In genomic region chr4:130914011-130914410, GRCm38 (mm10) we compare ENCODE assay signal across 10 mouse cellular contexts. TPM values are rescaled to one million over a fixed set of nuclear protein-coding genes. Genes with fewer than 3 reads are reported as not detected.
DNase-seq lines count a peak whose midpoint lies in the region; ATAC-seq lines count a peak whose summit lies in the region.
"Had no signal": no experiment of that assay in that cellular context is flagged by ENCODE, and none has a peak within 500 bp of the region (broad histone marks: within the 10 kb centered on the region; RNA-seq: fewer than 3 reads in every experiment).

No protein-coding gene starts in this region.

- H3K4me3 ChIP-seq in brown adipose tissue, adult 24 weeks (ENCODE audit: insufficient read depth, low read depth, low read length): peak overlapping the region; percentile 53
- H3K4me3 ChIP-seq in megakaryocyte, embryonic 14.5 days (replicated peaks): peak overlapping the region; percentile 97

- no peak for ATAC-seq in frontal cortex, adult (ENCODE audit: low TSS enrichment)

- H3K27ac ChIP-seq in brown adipose tissue, adult 24 weeks (replicated peaks; ENCODE audit: low read depth, low read length): peak overlapping the region; percentile 71
- H3K27ac ChIP-seq: heart, embryonic 13.5 days had no signal

- no peaks in the 10 kb centered on the region for H3K9me3 ChIP-seq in megakaryocyte, embryonic 14.5 days
- H3K9me3 ChIP-seq: heart, embryonic 13.5 days had no signal

- no peaks in the 10 kb centered on the region for H3K27me3 ChIP-seq in megakaryocyte, embryonic 14.5 days (replicated peaks)
- H3K27me3 ChIP-seq: heart, embryonic 13.5 days had no signal

- H3K36me3 ChIP-seq in megakaryocyte, embryonic 14.5 days (replicated peaks; ENCODE audit: low read length): peaks cover 50% of the 10 kb centered on the region
- H3K36me3 ChIP-seq: heart, embryonic 13.5 days had no signal

- 0 out of 2 replicates have a peak, but pooled peaks cover 3% of the 10 kb centered on the region for H3K4me1 ChIP-seq in brown adipose tissue, adult 24 weeks (ENCODE audit: control insufficient read depth, insufficient read depth, insufficient read length, low read length)
- H3K4me1 ChIP-seq in megakaryocyte, embryonic 14.5 days: peaks cover 82% of the 10 kb centered on the region

- DNase-seq in lung, adult 18-20 months: peak; percentile 51 to 61
- DNase-seq in lung, postnatal 14 days: no peak
- DNase-seq in thymus, postnatal 25 days: peak; percentile 74
- DNase-seq in layer of hippocampus, postnatal 14 days (ENCODE audit: low spot score in 2 of 2): no peak
- DNase-seq in right cerebral cortex, postnatal 4 days: no peak
- DNase-seq: lung, embryonic 14.5 days had no signal

RNA-seq across cellular contexts. Expression of gene Laptm5, which starts 1.1 kb away (rescaled TPM):
- 14.0 and 16.4 TPM in 2 replicates for polyA plus RNA-seq in brown adipose tissue, adult 24 weeks (2012; ENCODE audit: insufficient read depth, insufficient read length, missing spikeins)
- 2,077 and 24,581 TPM in 2 replicates for polyA plus RNA-seq in megakaryocyte, embryonic 14.5 days (2012; ENCODE audit: insufficient read depth, low replicate concordance)
- total RNA-seq in layer of hippocampus, postnatal 14 days (2021): 10 to 100 TPM; 33.2 to 37.8 TPM

RNA-seq across cellular contexts. Expression of gene Matn1, which starts 30.2 kb away (rescaled TPM):
- polyA plus RNA-seq in brown adipose tissue, adult 24 weeks (2012; ENCODE audit: insufficient read depth, insufficient read length, missing spikeins): not detected in 2 replicates
- 1.1 and 4.1 TPM in 2 replicates for polyA plus RNA-seq in megakaryocyte, embryonic 14.5 days (2012; ENCODE audit: insufficient read depth, low replicate concordance)
- 1 to 10 TPM; 2.3 TPM for total RNA-seq in layer of hippocampus, postnatal 14 days (2021)
- polyA plus RNA-seq: heart, embryonic 13.5 days; lung, embryonic 14.5 days had no signal

Comparison
In these comparisons a context has a peak if more than half of its experiments do, and no peak if none do; other contexts are left out.
1. DNase-seq: peak in lung, adult 18-20 months (2 of 2) and thymus, postnatal 25 days (single experiment); none in lung, postnatal 14 days (single experiment), layer of hippocampus, postnatal 14 days (0 of 2) and right cerebral cortex, postnatal 4 days (single experiment).
2. RNA of gene Laptm5, which starts 1.1 kb away (polyA plus RNA-seq): 2,077 to 24,581 TPM in megakaryocyte, embryonic 14.5 days; 14.0 to 16.4 TPM in brown adipose tissue, adult 24 weeks; every median in the first group is over 100 times any median in the second.